In genomic region chr14:8332314-8333252, GRCm38 (mm10) we compare ENCODE assay signal across 22 mouse cellular contexts. TPM values are rescaled to one million over a fixed set of nuclear protein-coding genes. Genes with fewer than 3 reads are reported as not detected.
DNase-seq lines count a peak whose midpoint lies in the region; ATAC-seq and TF ChIP-seq lines count a peak whose summit lies in the region.
"Had no signal": no experiment of that assay in that cellular context is flagged by ENCODE, and none has a peak within 500 bp of the region (broad histone marks: within the 10 kb centered on the region; RNA-seq: fewer than 3 reads in every experiment).

No protein-coding gene starts in this region.

- peak overlapping the region; percentile 60 for H3K27ac ChIP-seq in liver, adult 2 months (replicated peaks; ENCODE audit: insufficient read depth, low read depth, low read length)
- H3K27ac ChIP-seq in kidney, adult 2 months (ENCODE audit: insufficient read depth, low read depth, low read length) = peak overlapping the region; percentile 100
- H3K27ac ChIP-seq in midbrain, embryonic 15.5 days = no peak overlapping the region
- no peak overlapping the region for H3K27ac ChIP-seq in forebrain, embryonic 11.5 days (ENCODE audit: low read depth, low read length)
- H3K27ac ChIP-seq: forebrain, embryonic 15.5 days; hindbrain, embryonic 12.5 days; layer of hippocampus, adult 2 months; midbrain, embryonic 12.5 days; neural tube, embryonic 13.5 days had no signal

- no peak for ATAC-seq in midbrain, embryonic 15.5 days (replicated peaks)
- no peak for ATAC-seq in forebrain, embryonic 11.5 days (replicated peaks; ENCODE audit: low FRiP score)
- no peak for ATAC-seq in activated CD4-positive, CD25-positive, alpha-beta regulatory T cell, adult 4 months
- ATAC-seq: inflammation-experienced regulatory T-cells, adult 6 months had no signal

- peaks cover 13% of the 10 kb centered on the region for H3K4me1 ChIP-seq in liver, adult 2 months (ENCODE audit: control insufficient read depth, insufficient read depth, low read length)
- H3K4me1 ChIP-seq in kidney, adult 2 months (ENCODE audit: control insufficient read depth, insufficient read depth, low read length) = peaks cover 39% of the 10 kb centered on the region
- peaks cover 7% of the 10 kb centered on the region; the same call in 1 of the 2 replicates for H3K4me1 ChIP-seq in midbrain, embryonic 15.5 days
- H3K4me1 ChIP-seq in forebrain, embryonic 11.5 days (replicated peaks; ENCODE audit: control insufficient read depth, insufficient read depth, low read length) = peaks cover 8% of the 10 kb centered on the region; the same call in 1 of the 2 replicates

- H3K4me2 ChIP-seq in midbrain, embryonic 15.5 days = no peak overlapping the region
- no peak overlapping the region for H3K4me2 ChIP-seq in forebrain, embryonic 11.5 days (ENCODE audit: low read depth, low read length, severe bottlenecking)
- H3K4me2 ChIP-seq: forebrain, embryonic 15.5 days; heart, embryonic 11.5 days; hindbrain, embryonic 12.5 days; midbrain, embryonic 12.5 days; neural tube, embryonic 13.5 days had no signal

- 45% methylated on average over 11 of the region's 11 CpGs for WGBS in liver, adult 2 months
- WGBS in kidney, adult 2 months = 45% methylated on average over 11 of the region's 11 CpGs
- WGBS in midbrain, embryonic 15.5 days = 87% methylated on average over 11 of the region's 11 CpGs
- WGBS in forebrain, embryonic 11.5 days = 86% methylated on average over 11 of the region's 11 CpGs

- no peak overlapping the region for H3K4me3 ChIP-seq in liver, adult 2 months (ENCODE audit: insufficient read depth, low read depth, low read length)
- no peak overlapping the region for H3K4me3 ChIP-seq in kidney, adult 2 months (ENCODE audit: insufficient read depth, low read depth, low read length)
- no peak overlapping the region for H3K4me3 ChIP-seq in midbrain, embryonic 15.5 days
- H3K4me3 ChIP-seq in forebrain, embryonic 11.5 days (ENCODE audit: low read depth, low read length) = no peak overlapping the region
- H3K4me3 ChIP-seq: forebrain, embryonic 15.5 days; hindbrain, embryonic 12.5 days; layer of hippocampus, adult 2 months; midbrain, embryonic 12.5 days; neural tube, embryonic 13.5 days had no signal

- no peaks in the 10 kb centered on the region for H3K79me2 ChIP-seq in liver, adult 2 months (ENCODE audit: control insufficient read depth, insufficient read depth, low read length)

- H3K9ac ChIP-seq in liver, adult 2 months (ENCODE audit: low read depth, low read length) = no peak overlapping the region
- H3K9ac ChIP-seq in midbrain, embryonic 15.5 days = no peak overlapping the region
- no peak overlapping the region for H3K9ac ChIP-seq in forebrain, embryonic 11.5 days (ENCODE audit: low read length)
- H3K9ac ChIP-seq: forebrain, embryonic 15.5 days; hindbrain, embryonic 12.5 days; midbrain, embryonic 12.5 days; neural tube, embryonic 13.5 days had no signal

- no peak for TF ChIP-seq CTCF in liver, adult 2 months (IDR thresholded peaks at IDR 0.05; ENCODE audit: low read depth, low read length)
- TF ChIP-seq CTCF in kidney, adult 2 months (conservative IDR thresholded peaks at IDR 0.05; ENCODE audit: insufficient read depth, insufficient read length, low read depth, low read length) = 0 out of 2 replicates have a peak, but pooled peaks have one; percentile 15

- H3K27me3 ChIP-seq in liver, adult 2 months (ENCODE audit: control insufficient read depth, insufficient read depth, low read length) = no peaks in the 10 kb centered on the region
- H3K27me3 ChIP-seq in kidney, adult 2 months (replicated peaks; ENCODE audit: control insufficient read depth, insufficient read depth, low read length) = no peaks in the 10 kb centered on the region
- no peaks in the 10 kb centered on the region for H3K27me3 ChIP-seq in midbrain, embryonic 15.5 days (replicated peaks)
- no peaks in the 10 kb centered on the region for H3K27me3 ChIP-seq in forebrain, embryonic 11.5 days (ENCODE audit: control insufficient read depth, insufficient read depth, low read length)
- H3K27me3 ChIP-seq: forebrain, embryonic 15.5 days; hindbrain, embryonic 12.5 days; neural tube, embryonic 13.5 days had no signal

- DNase-seq in liver, adult 2 months (ENCODE audit: extremely low read depth, low read depth, low spot score) = peak; percentile 89
- DNase-seq in liver = no peak
- DNase-seq in kidney, adult 2 months = peak; percentile 90
- peak; percentile 62 for DNase-seq in kidney, postnatal 10 days
- no peak for DNase-seq in forebrain, embryonic 11.5 days (ENCODE audit: low spot score)
- DNase-seq: cerebellum, postnatal 36 days; layer of hippocampus, postnatal 36 days; lung, postnatal 10 days; thymus, postnatal 36 days had no signal

- TF ChIP-seq POLR2A in liver, adult 2 months (IDR thresholded peaks at IDR 0.05; ENCODE audit: extremely low read depth, insufficient read depth, low read length) = no peak
- TF ChIP-seq POLR2A in kidney, adult 2 months (IDR thresholded peaks at IDR 0.05; ENCODE audit: low read depth, low read length) = no peak

- H3K9me3 ChIP-seq in midbrain, embryonic 15.5 days = no peaks in the 10 kb centered on the region
- no peaks in the 10 kb centered on the region for H3K9me3 ChIP-seq in forebrain, embryonic 11.5 days (ENCODE audit: control insufficient read depth, low read length)
- H3K9me3 ChIP-seq: forebrain, embryonic 15.5 days; hindbrain, embryonic 12.5 days; midbrain, embryonic 12.5 days; neural tube, embryonic 13.5 days had no signal

- H3K36me3 ChIP-seq in liver, adult 2 months (ENCODE audit: control insufficient read depth, insufficient read depth, low read length) = no peaks in the 10 kb centered on the region
- no peaks in the 10 kb centered on the region for H3K36me3 ChIP-seq in kidney, adult 2 months (ENCODE audit: control insufficient read depth, insufficient read depth, low read length)
- H3K36me3 ChIP-seq in midbrain, embryonic 15.5 days (replicated peaks) = no peaks in the 10 kb centered on the region
- H3K36me3 ChIP-seq in forebrain, embryonic 11.5 days (ENCODE audit: control insufficient read depth, insufficient read depth, low read length) = no peaks in the 10 kb centered on the region
- H3K36me3 ChIP-seq: forebrain, embryonic 15.5 days; hindbrain, embryonic 12.5 days; midbrain, embryonic 12.5 days; neural tube, embryonic 13.5 days had no signal

RNA-seq across cellular contexts. Expression of gene Fam107a, which starts 14.8 kb away (rescaled TPM):
- 0.27 TPM in 1 of 2 replicates, not detected in the other for total RNA-seq in liver, adult 2 months (2014; rRNA removed)
- polyA plus RNA-seq in liver, adult 2 months (2012; rRNA removed) = not detected in 2 replicates
- polyA plus RNA-seq in kidney, adult 2 months (2012; rRNA removed) = 119 and 151 TPM in 2 replicates
- 0.66 and 0.68 TPM in 2 replicates for polyA plus RNA-seq in midbrain, embryonic 15.5 days (2015; fragmentation: Nextera tagmentation; extraction: Ambion mirVana)
- 0.29 and 0.49 TPM in 2 replicates for polyA plus RNA-seq in forebrain, embryonic 11.5 days (2014; fragmentation: Nextera tagmentation; extraction: Ambion mirVana)
- not detected for polyA plus RNA-seq in activated CD4-positive, CD25-positive, alpha-beta regulatory T cell, adult 4 months (2017; shearing (Covaris generic))
- total RNA-seq: megakaryocyte progenitor cell, adult 5-6 weeks had no signal
- polyA plus RNA-seq: inflammation-experienced regulatory T-cells, adult 6 months had no signal

RNA-seq across cellular contexts. Expression of gene Oit1, which starts 46.0 kb away (rescaled TPM):
- 0.07 and 0.09 TPM in 2 replicates for total RNA-seq in liver, adult 2 months (2014; rRNA removed)
- polyA plus RNA-seq in liver, adult 2 months (2012; rRNA removed) = 0.11 and 0.24 TPM in 2 replicates
- 1.3 and 1.5 TPM in 2 replicates for polyA plus RNA-seq in kidney, adult 2 months (2012; rRNA removed)
- polyA plus RNA-seq in midbrain, embryonic 15.5 days (2015; fragmentation: Nextera tagmentation; extraction: Ambion mirVana) = not detected in 2 replicates
- polyA plus RNA-seq in forebrain, embryonic 11.5 days (2014; fragmentation: Nextera tagmentation; extraction: Ambion mirVana) = not detected in 2 replicates
- polyA plus RNA-seq in activated CD4-positive, CD25-positive, alpha-beta regulatory T cell, adult 4 months (2017; shearing (Covaris generic)) = not detected
- total RNA-seq: adrenal gland, postnatal 10 days; heart, postnatal 10 days; layer of hippocampus, adult 2 months; layer of hippocampus, postnatal 36 days; left cerebral cortex, postnatal 25 days; megakaryocyte progenitor cell, adult 5-6 weeks had no signal
- polyA plus RNA-seq: forebrain, embryonic 15.5 days; heart, embryonic 11.5 days; hindbrain, embryonic 12.5 days; inflammation-experienced regulatory T-cells, adult 6 months; midbrain, embryonic 12.5 days; neural tube, embryonic 13.5 days had no signal

Comparison
In these comparisons a context has a peak if more than half of its experiments do, and no peak if none do; other contexts are left out.
1. DNase-seq: peak in liver, adult 2 months (single experiment), kidney, adult 2 months (single experiment) and kidney, postnatal 10 days (single experiment); none in liver (single experiment) and forebrain, embryonic 11.5 days (single experiment).
2. H3K27ac ChIP-seq: peak in liver, adult 2 months (single experiment) and kidney, adult 2 months (single experiment); none in midbrain, embryonic 15.5 days (single experiment) and forebrain, embryonic 11.5 days (single experiment).
3. RNA of gene Fam107a, which starts 14.8 kb away (polyA plus RNA-seq): 119 to 151 TPM in kidney, adult 2 months; 0.66 to 0.68 TPM in midbrain, embryonic 15.5 days, 0.29 to 0.49 TPM in forebrain, embryonic 11.5 days, not detected in liver, adult 2 months and not detected in activated CD4-positive, CD25-positive, alpha-beta regulatory T cell, adult 4 months; every median in the first group is over 10 times any median in the second.